Mouse (Mus musculus): Measurements from ENCODE around the gene Rpgr. TPM values are rescaled to one million over a fixed set of nuclear protein-coding genes. Genes with fewer than 3 reads are reported as not detected.
A peak's percentile ranks its signal among the peaks of the same experiment; 100 is the strongest.

The Rpgr gene
- total and polyA plus RNA-seq, 2 experiments from 2014 or later = 7.6 to 12.7 TPM

DNA sequence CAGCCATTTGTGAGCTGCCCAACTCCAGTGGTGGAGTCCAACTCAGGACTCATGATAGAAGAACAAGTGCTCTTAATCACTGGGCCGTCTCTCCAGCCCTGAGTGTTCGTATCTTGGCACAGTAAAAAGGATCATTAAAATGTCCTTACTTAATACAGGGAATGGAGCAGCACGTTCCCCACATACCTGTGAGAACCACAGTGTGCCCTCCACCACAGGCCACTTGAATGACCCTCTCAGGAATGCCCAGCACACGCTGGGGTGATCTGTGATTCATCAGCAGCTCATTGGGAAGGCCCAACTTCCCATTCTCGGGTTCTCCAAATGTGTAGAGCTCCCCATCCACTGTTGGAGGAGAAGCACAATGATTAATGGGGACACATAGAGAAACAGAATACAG is 10.8 kb downstream of the Rpgr start:
- ATAC-seq (ENCODE audit: insufficient read depth, low read depth) (no peak), DNase-seq (ENCODE audit: low spot score) (no peak)
- no peak overlapping the region for H3K4me3 ChIP-seq (ENCODE audit: low read depth, low read length)
- TF ChIP-seq CTCF (IDR thresholded peaks at IDR 0.05; ENCODE audit: low read depth) (no peak), EP300 (IDR thresholded peaks at IDR 0.05; ENCODE audit: low read depth) (no peak)
- no peak overlapping the region for H3K27ac ChIP-seq (ENCODE audit: low read depth)
- H3K9me3 ChIP-seq (replicated peaks; ENCODE audit: control insufficient read depth, low read length) = no peaks in the 10 kb centered on the region
- H3K9ac ChIP-seq (replicated peaks; ENCODE audit: low read depth, low read length) = no peak overlapping the region
- H3K27me3 ChIP-seq (ENCODE audit: control insufficient read depth, insufficient read depth, low read length) = no peaks in the 10 kb centered on the region
- H3K36me3 ChIP-seq (replicated peaks; ENCODE audit: control insufficient read depth, insufficient read depth, low read length) = 0 out of 2 replicates have a peak, but pooled peaks cover 4% of the 10 kb centered on the region
- no peaks in the 10 kb centered on the region for H3K4me1 ChIP-seq (ENCODE audit: control insufficient read depth, insufficient read depth)
- no peak overlapping the region for H3K4me2 ChIP-seq (ENCODE audit: low read depth, low read length)
- 60% methylated on average over 5 of the region's 5 CpGs for WGBS

GRCm38 (mm10) chrX:10201289-10201688 is 15.4 kb downstream of the Rpgr start:
- Histone ChIP-seq H3K27ac (ENCODE audit: low read depth) (no peak overlapping the region), H3K9me3 (replicated peaks; ENCODE audit: control insufficient read depth, low read length) (no peaks in the 10 kb centered on the region), H3K9ac (replicated peaks; ENCODE audit: low read depth, low read length) (no peak overlapping the region), H3K4me2 (ENCODE audit: low read depth, low read length) (no peak overlapping the region), H3K36me3 (replicated peaks; ENCODE audit: control insufficient read depth, insufficient read depth, low read length) (no peaks in the 10 kb centered on the region), H3K4me1 (ENCODE audit: control insufficient read depth, insufficient read depth) (no peaks in the 10 kb centered on the region), H3K4me3 (ENCODE audit: low read depth, low read length) (no peak overlapping the region), H3K27me3 (ENCODE audit: control insufficient read depth, insufficient read depth, low read length) (no peaks in the 10 kb centered on the region)
- ATAC-seq (ENCODE audit: insufficient read depth, low read depth) (no peak), DNase-seq (ENCODE audit: low spot score) (peak; percentile 41)
- WGBS = 17% methylated on average over 2 of the region's 2 CpGs
- TF ChIP-seq CTCF (IDR thresholded peaks at IDR 0.05; ENCODE audit: low read depth) = peak; percentile 44
- TF ChIP-seq EP300 (IDR thresholded peaks at IDR 0.05; ENCODE audit: low read depth) = no peak

DNA sequence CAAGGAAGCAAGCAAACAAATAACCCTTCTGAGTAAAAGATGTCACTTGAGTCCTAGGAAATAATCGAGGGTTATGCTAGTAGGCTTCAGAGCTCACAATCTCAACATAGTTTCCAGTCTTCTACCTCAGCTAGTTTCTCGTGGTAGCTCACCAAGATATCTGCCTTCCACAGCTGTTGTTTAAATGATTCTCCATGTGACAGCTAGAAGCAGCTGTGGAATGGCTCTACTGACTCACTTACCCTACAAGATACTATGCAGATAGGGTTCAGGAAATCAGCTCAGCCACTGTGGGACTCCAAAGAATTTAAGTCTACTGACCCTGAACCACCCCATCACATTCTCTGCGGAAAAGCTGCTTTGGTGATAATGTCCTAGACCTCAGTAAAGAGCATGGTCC is 64.3 kb downstream of the Rpgr start:
- Histone ChIP-seq H3K4me2 (ENCODE audit: low read depth, low read length) (no peak overlapping the region), H3K36me3 (replicated peaks; ENCODE audit: control insufficient read depth, insufficient read depth, low read length) (no peaks in the 10 kb centered on the region), H3K4me1 (ENCODE audit: control insufficient read depth, insufficient read depth) (no peaks in the 10 kb centered on the region), H3K4me3 (ENCODE audit: low read depth, low read length) (no peak overlapping the region), H3K9me3 (replicated peaks; ENCODE audit: control insufficient read depth, low read length) (no peaks in the 10 kb centered on the region), H3K27ac (ENCODE audit: low read depth) (no peak overlapping the region), H3K27me3 (ENCODE audit: control insufficient read depth, insufficient read depth, low read length) (no peaks in the 10 kb centered on the region), H3K9ac (replicated peaks; ENCODE audit: low read depth, low read length) (no peak overlapping the region)
- DNase-seq (ENCODE audit: low spot score) (no peak), ATAC-seq (ENCODE audit: insufficient read depth, low read depth) (no peak)
- TF ChIP-seq EP300 (IDR thresholded peaks at IDR 0.05; ENCODE audit: low read depth) = no peak
- TF ChIP-seq CTCF (IDR thresholded peaks at IDR 0.05; ENCODE audit: low read depth) = no peak
- 50% methylated on average over 3 of the region's 3 CpGs for WGBS

GRCm38 (mm10) chrX:10117065-10117719 is 99.5 kb downstream of the Rpgr start, which contains the start of gene Srpx:
Gene Srpx (minus strand): TSS chrX:10117709.
- 21% methylated on average over 19 of the region's 19 CpGs for WGBS
- no peak for DNase-seq (ENCODE audit: low spot score)
- TF ChIP-seq CTCF (IDR thresholded peaks at IDR 0.05; ENCODE audit: low read depth) = no peak
- TF ChIP-seq EP300 (IDR thresholded peaks at IDR 0.05; ENCODE audit: low read depth) = no peak

GRCm38 (mm10) chrX:10115780-10116179 is 100.9 kb downstream of the Rpgr start:
- ATAC-seq (ENCODE audit: insufficient read depth, low read depth) = no peak
- no peak for TF ChIP-seq CTCF (IDR thresholded peaks at IDR 0.05; ENCODE audit: low read depth)
- TF ChIP-seq EP300 (IDR thresholded peaks at IDR 0.05; ENCODE audit: low read depth) = no peak
- no peaks in the 10 kb centered on the region for H3K27me3 ChIP-seq (ENCODE audit: control insufficient read depth, insufficient read depth, low read length)
- H3K4me3 ChIP-seq (ENCODE audit: low read depth, low read length) = no peak overlapping the region
- no peak overlapping the region for H3K27ac ChIP-seq (ENCODE audit: low read depth)
- H3K36me3 ChIP-seq (replicated peaks; ENCODE audit: control insufficient read depth, insufficient read depth, low read length) = no peaks in the 10 kb centered on the region
- no peaks in the 10 kb centered on the region for H3K9me3 ChIP-seq (replicated peaks; ENCODE audit: control insufficient read depth, low read length)
- H3K4me2 ChIP-seq (ENCODE audit: low read depth, low read length) = no peak overlapping the region
- H3K9ac ChIP-seq (replicated peaks; ENCODE audit: low read depth, low read length) = no peak overlapping the region
- DNase-seq (ENCODE audit: low spot score) = no peak
- H3K4me1 ChIP-seq (ENCODE audit: control insufficient read depth, insufficient read depth) = no peaks in the 10 kb centered on the region
- WGBS = 55% methylated on average over 3 of the region's 3 CpGs

More at GRCm38 (mm10) chrX:10117065-10117719, 99.5 kb downstream of the Rpgr start, which contains the start of gene Srpx:
- Histone ChIP-seq H3K9me3 (replicated peaks; ENCODE audit: control insufficient read depth, low read length) (no peaks in the 10 kb centered on the region), H3K4me2 (ENCODE audit: low read depth, low read length) (peak within 1 kb of the TSS; percentile 57), H3K9ac (replicated peaks; ENCODE audit: low read depth, low read length) (0 out of 2 replicates have a peak within 1 kb of the TSS, but pooled peaks have one; percentile 3), H3K36me3 (replicated peaks; ENCODE audit: control insufficient read depth, insufficient read depth, low read length) (no peaks in the 10 kb centered on the region), H3K27ac (ENCODE audit: low read depth) (no peak within 1 kb of the TSS), H3K27me3 (ENCODE audit: control insufficient read depth, insufficient read depth, low read length) (no peaks in the 10 kb centered on the region), H3K4me1 (ENCODE audit: control insufficient read depth, insufficient read depth) (no peaks in the 10 kb centered on the region), H3K4me3 (ENCODE audit: low read depth, low read length) (peak within 1 kb of the TSS; percentile 42)
- no peak for ATAC-seq (ENCODE audit: insufficient read depth, low read depth)

DNA sequence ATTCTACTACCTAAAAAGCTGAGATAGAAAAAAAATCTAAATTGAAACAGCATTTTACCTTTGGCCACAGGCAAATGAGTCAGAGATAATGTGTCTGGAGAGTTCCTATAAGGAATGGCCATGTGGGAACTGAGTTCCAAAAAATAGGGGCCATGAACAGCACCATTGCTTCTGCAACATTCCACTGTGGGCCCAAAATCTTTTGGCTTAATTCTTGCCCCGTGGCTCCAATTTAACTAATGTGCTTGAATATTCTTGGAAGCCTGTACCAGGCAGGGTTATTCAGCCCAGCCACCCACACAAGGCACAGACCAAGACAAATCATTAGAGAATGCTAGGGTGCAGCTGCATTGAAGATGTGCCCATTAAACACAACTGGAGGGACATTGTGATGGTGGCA is 106.0 kb downstream of the Rpgr start:
- Histone ChIP-seq H3K9me3 (replicated peaks; ENCODE audit: control insufficient read depth, low read length) (no peaks in the 10 kb centered on the region), H3K36me3 (replicated peaks; ENCODE audit: control insufficient read depth, insufficient read depth, low read length) (no peaks in the 10 kb centered on the region), H3K4me3 (ENCODE audit: low read depth, low read length) (no peak overlapping the region), H3K4me1 (ENCODE audit: control insufficient read depth, insufficient read depth) (no peaks in the 10 kb centered on the region), H3K4me2 (ENCODE audit: low read depth, low read length) (no peak overlapping the region), H3K27me3 (ENCODE audit: control insufficient read depth, insufficient read depth, low read length) (no peaks in the 10 kb centered on the region), H3K27ac (ENCODE audit: low read depth) (no peak overlapping the region), H3K9ac (replicated peaks; ENCODE audit: low read depth, low read length) (no peak overlapping the region)
- no peak for DNase-seq (ENCODE audit: low spot score)
- ATAC-seq (ENCODE audit: insufficient read depth, low read depth) = no peak
- WGBS = 45% methylated on average over 1 of the region's 1 CpGs
- TF ChIP-seq EP300 (IDR thresholded peaks at IDR 0.05; ENCODE audit: low read depth) = no peak
- no peak for TF ChIP-seq CTCF (IDR thresholded peaks at IDR 0.05; ENCODE audit: low read depth)
